Mouse (Mus musculus): Measurements from ENCODE around the gene Lsamp.

Lsamp gene

GRCm38 (mm10) chr16:41785600-41785999, 1801.4 kb downstream of the Lsamp start:
- DNase-seq (ENCODE audit: low spot score): no peak

- DNase-seq (ENCODE audit: low spot score): no peak
Observed at GRCm38 (mm10) chr16:41786704-41787103, 1802.5 kb downstream of the Lsamp start.

GRCm38 (mm10) chr16:41787146-41787545, 1803.0 kb downstream of the Lsamp start:
- no peak for DNase-seq (ENCODE audit: low spot score)

DNA sequence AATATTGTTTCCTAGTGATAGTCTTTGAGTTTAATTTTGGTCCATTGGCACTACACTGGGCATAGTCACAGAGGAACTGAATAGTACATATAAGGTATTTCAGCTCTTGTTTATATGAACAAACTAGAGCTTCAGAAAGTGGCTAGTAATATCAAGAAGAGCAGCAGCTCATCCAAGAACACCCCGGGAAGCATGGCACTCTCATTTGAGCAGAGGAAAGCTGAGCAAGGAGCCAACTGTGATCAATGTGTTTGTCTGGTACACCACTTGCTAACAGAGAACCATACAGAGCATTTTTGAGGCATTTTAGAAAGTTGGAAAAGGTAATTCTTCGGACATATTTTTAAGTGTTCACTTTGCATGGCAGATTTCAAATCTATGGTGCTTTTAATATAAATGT, 1805.9 kb downstream of the Lsamp start:
- no peak for DNase-seq (ENCODE audit: low spot score)

GRCm38 (mm10) chr16:41820369-41820768, 1836.2 kb downstream of the Lsamp start:
- DNase-seq (ENCODE audit: low spot score): no peak

- no peak for DNase-seq (ENCODE audit: low spot score)
Observed at GRCm38 (mm10) chr16:41826899-41827604, 1842.9 kb downstream of the Lsamp start.

DNA sequence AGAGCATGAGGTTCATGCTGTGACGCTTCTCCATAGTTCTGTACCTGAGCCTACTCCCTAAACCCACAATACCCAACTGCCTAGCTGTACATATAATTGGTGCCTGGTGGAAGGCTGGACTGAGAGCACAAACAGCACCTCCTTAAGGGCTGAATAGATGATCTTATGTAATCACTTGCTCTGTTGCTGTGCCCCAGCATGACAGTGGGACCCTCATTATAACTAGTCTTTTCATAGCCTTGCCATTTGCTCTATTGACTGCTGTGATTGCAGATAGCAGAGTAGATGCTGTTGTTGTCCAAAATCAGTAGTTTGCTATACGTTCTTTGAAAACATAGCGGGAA, 1843.4 kb downstream of the Lsamp start:
- DNase-seq (ENCODE audit: low spot score): no peak

GRCm38 (mm10) chr16:41834637-41835036, 1850.5 kb downstream of the Lsamp start:
- DNase-seq (ENCODE audit: low spot score): no peak

- DNase-seq (ENCODE audit: low spot score): no peak
Observed at GRCm38 (mm10) chr16:41835745-41836144, 1851.6 kb downstream of the Lsamp start.

- DNase-seq (ENCODE audit: low spot score): no peak
Observed at GRCm38 (mm10) chr16:41839751-41840404, 1855.7 kb downstream of the Lsamp start.

DNA sequence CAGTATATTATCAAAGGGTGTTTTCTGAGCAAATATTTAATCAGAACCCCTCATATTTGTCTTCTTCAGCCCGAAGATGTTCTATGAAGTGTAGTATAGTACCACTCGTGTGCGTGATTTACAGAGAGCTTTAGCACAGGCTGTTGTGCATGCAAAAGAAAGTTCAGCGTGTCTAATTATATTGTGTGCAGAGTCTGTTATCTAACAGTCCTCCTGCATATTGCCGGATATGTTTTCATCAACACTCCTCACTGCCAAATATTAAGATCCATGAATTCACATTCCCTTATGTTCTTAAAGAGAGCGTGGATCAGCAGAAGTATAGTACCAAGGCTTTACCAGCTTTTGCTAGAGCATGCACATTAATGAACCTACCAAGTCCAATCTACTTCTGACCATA, 1862.7 kb downstream of the Lsamp start:
- no peak for DNase-seq (ENCODE audit: low spot score)

DNA sequence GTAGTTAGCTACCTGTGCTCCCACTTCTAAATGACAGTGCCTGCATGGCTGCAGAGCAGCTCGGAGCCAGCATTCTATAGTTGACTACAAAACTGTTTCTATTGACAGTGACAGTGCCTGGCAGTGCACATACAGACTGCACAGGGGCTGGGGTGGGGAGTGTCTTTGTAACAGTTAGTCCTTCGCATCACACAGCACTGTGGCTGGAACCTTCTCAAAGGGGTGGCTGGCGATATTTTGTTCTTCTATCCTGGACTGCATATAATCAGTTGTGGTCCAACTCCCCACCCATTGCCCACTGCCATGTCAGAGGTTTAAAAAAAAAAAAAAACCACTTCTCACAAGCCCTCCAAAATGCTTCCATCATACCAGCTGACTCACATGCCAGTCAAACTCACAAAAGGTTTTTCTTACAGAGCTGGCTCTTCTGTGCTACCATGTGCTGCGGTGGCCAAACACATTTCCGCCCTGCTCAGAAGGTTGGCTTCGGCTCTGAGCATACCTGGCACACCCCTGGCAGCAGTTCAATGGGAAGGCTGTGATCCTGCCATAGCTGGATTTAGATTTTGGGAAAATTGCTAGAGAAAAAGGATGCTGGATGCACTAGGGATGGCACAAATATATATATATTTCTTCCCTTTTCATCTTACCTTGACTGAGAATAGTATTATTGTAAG, 1887.9 kb downstream of the Lsamp start:
- no peak for DNase-seq (ENCODE audit: low spot score)

- no peak for DNase-seq (ENCODE audit: low spot score)
Observed at GRCm38 (mm10) chr16:41888546-41889165, 1904.5 kb downstream of the Lsamp start.

DNA sequence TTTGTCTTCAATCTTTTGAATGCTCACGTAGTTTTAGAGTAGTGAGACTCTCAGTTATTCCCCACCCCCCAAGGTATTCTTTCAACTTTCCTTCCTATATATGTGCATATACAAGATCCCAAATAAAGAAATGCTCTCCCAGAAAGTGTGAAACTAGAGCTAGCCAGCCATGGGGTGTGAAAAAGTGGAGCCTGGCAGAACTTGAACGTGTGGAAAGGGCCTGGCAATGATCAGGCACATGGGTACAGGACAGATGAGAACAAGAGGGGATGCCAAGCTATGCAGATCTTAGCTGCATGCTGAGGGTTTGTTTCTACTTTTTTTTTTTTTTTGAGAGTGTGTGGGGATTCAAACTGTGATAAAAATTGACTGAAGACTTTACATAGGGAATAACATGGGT, 1916.6 kb downstream of the Lsamp start:
- DNase-seq (ENCODE audit: low spot score): no peak

GRCm38 (mm10) chr16:41903654-41904053, 1919.5 kb downstream of the Lsamp start:
- no peak for DNase-seq (ENCODE audit: low spot score)

DNA sequence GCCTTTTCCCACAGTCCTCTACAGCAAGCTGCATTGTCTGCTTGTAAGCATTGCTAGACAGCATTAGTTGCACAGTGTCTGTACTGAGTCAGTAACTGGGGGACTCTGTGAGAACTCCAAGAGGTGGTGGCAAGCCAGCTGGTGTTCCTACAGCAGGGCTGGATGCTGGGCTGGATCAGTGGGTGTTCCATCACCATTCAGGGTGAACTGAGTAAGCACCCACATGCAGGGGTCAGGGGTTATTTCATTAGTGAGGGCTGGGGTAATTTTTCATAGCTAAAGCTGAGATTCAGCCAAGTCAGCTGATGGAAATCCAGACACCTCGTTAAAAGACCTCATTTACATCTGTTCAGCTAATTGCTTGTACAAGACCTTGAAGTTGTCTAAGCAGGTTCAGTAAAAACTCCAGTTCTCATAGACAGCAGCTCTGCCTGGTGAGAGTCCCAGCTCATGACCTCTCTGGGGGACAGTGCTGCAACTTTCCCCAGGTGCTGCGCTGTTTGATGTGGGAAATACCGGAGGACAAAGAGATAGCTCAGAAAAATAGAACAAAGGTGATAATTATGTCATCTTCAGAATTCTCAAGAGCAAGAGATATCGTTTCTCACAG, 1928.5 kb downstream of the Lsamp start:
- DNase-seq (ENCODE audit: low spot score): no peak

DNA sequence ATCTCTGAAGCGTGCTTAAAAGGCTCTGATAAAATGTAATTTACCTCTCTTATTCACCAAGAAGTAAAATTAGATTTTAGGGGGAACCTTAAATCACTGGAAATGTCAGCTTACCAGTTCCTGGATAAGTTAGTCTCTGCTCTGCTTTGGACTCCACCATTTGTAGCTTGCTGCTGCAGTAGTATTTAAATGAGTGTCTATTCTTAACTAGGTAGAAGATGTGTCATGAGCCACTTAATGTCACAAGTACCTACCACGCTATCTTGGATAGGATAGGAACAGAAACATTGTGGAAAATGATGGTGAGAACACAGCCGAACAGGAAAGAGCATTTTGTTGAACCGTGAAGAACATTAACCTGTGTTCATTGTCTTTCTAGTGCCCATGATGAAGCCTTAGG, 1929.2 kb downstream of the Lsamp start:
- DNase-seq (ENCODE audit: low spot score): no peak

- DNase-seq (ENCODE audit: low spot score): no peak
Observed at GRCm38 (mm10) chr16:41916342-41916741, 1932.2 kb downstream of the Lsamp start.

- DNase-seq (ENCODE audit: low spot score): no peak
Observed at GRCm38 (mm10) chr16:41917057-41917821, 1933.1 kb downstream of the Lsamp start.

GRCm38 (mm10) chr16:41929546-41929945, 1945.4 kb downstream of the Lsamp start:
- no peak for DNase-seq (ENCODE audit: low spot score)

- no peak for DNase-seq (ENCODE audit: low spot score)
Observed at GRCm38 (mm10) chr16:41935701-41936100, 1951.5 kb downstream of the Lsamp start.
